Mouse (Mus musculus): ENCODE data around the gene Hsp90b1. TPM values are rescaled to one million over a fixed set of nuclear protein-coding genes. Genes with fewer than 3 reads are reported as not detected.

The Hsp90b1 gene
- polyA plus RNA-seq (2012; fragmentation: generic; extraction: Trizol): 138 TPM

DNA sequence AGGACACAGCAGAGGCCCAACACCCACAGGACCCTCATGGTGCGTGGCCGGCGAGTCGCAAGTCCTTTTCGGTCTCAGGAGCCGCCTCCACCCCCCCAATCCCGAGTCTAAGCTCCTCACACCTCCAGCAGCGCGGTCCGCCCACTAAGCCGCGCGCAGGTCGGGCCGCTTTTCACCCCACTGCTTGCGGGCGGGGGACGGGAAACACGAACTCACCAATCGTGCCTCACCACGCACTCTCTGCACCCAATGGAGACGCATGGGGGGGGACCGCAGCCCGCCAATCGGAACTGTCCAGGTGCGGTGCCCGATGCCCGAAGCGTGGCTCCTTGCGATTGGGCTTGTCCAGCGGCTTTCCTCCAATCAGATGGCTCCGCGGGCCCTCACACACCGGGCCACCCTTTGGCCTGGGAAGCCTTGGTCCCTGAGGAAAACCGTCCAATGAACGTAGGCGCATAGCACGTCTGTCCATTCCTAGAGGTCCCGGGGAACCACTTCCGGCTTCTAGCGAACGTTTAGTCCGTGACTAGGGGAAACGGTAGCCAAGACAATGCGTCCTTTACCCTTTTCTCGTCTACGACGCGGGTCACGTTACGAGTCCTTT, at the start of gene Hsp90b1, which contains the start of gene Ttc41:
TSS of gene Hsp90b1 (minus strand) at position 192 of the 604 bp plus-strand sequence.
TSS of gene Ttc41 (plus strand) at position 494 of the 604 bp plus-strand sequence.
- Histone ChIP-seq H3K36me3 (ENCODE audit: control insufficient read depth, insufficient read depth) (peaks cover 32% of the 10 kb centered on the region), H3K79me2 (ENCODE audit: control insufficient read depth, insufficient read depth) (peaks cover 47% of the 10 kb centered on the region), H3K4me2 (ENCODE audit: low read depth) (peak within 1 kb of the TSS; percentile 90), H3ac (ENCODE audit: control insufficient read depth, insufficient read length) (peak within 1 kb of the TSS; percentile 14), H3K4me3 (peak within 1 kb of the TSS; percentile 97), H3K27me3 (ENCODE audit: control insufficient read depth, insufficient read depth, insufficient read length) (no peaks in the 10 kb centered on the region)
- TF ChIP-seq MYOD1 (IDR thresholded peaks at IDR 0.05; ENCODE audit: control insufficient read depth in 1 of 3, insufficient read length in 2 of 3, low read depth in 2 of 3): no peak
- peak; percentile 95 for TF ChIP-seq POLR2A (IDR thresholded peaks at IDR 0.05; ENCODE audit: insufficient read length, low read depth)
- TF ChIP-seq SRF (IDR thresholded peaks at IDR 0.05; ENCODE audit: control insufficient read depth, insufficient read length, low read depth): peak; percentile 54
- TF ChIP-seq REST (IDR thresholded peaks at IDR 0.05; ENCODE audit: insufficient read depth, insufficient read length): no peak
- no peak for TF ChIP-seq TCF3 (IDR thresholded peaks at IDR 0.05; ENCODE audit: insufficient read length, low read depth)
- TF ChIP-seq USF1 (IDR thresholded peaks at IDR 0.05; ENCODE audit: low read depth): no peak
- peak; percentile 92 for TF ChIP-seq POLR2AphosphoS2 (IDR thresholded peaks at IDR 0.05; ENCODE audit: insufficient read length, low read depth)

GRCm38 (mm10) chr10:86744306-86744705, 39.0 kb upstream of the Hsp90b1 start:
- Histone ChIP-seq H3K36me3 (ENCODE audit: control insufficient read depth, insufficient read depth) (no peaks in the 10 kb centered on the region), H3K79me2 (ENCODE audit: control insufficient read depth, insufficient read depth) (no peaks in the 10 kb centered on the region), H3K27me3 (ENCODE audit: control insufficient read depth, insufficient read depth, insufficient read length) (no peaks in the 10 kb centered on the region), H3ac (ENCODE audit: control insufficient read depth, insufficient read length) (no peak overlapping the region), H3K4me3 (no peak overlapping the region), H3K4me2 (ENCODE audit: low read depth) (no peak overlapping the region)
- TF ChIP-seq MYOD1 (IDR thresholded peaks at IDR 0.05; ENCODE audit: control insufficient read depth in 1 of 3, insufficient read length in 2 of 3, low read depth in 2 of 3) (no peak), USF1 (IDR thresholded peaks at IDR 0.05; ENCODE audit: low read depth) (no peak), POLR2AphosphoS2 (IDR thresholded peaks at IDR 0.05; ENCODE audit: insufficient read length, low read depth) (no peak), MAX (IDR thresholded peaks at IDR 0.05; ENCODE audit: low read depth) (no peak), SRF (IDR thresholded peaks at IDR 0.05; ENCODE audit: control insufficient read depth, insufficient read length, low read depth) (no peak), TCF3 (IDR thresholded peaks at IDR 0.05; ENCODE audit: insufficient read length, low read depth) (no peak), POLR2A (IDR thresholded peaks at IDR 0.05; ENCODE audit: insufficient read length, low read depth) (no peak), TCF12 (IDR thresholded peaks at IDR 0.05; ENCODE audit: insufficient read depth, poor library complexity, severe bottlenecking) (no peak), CEBPB (IDR thresholded peaks at IDR 0.05; ENCODE audit: insufficient read depth, poor library complexity, severe bottlenecking) (no peak), E2F4 (IDR thresholded peaks at IDR 0.05; ENCODE audit: insufficient read depth) (no peak), REST (IDR thresholded peaks at IDR 0.05; ENCODE audit: insufficient read depth, insufficient read length) (no peak), MYOG (IDR thresholded peaks at IDR 0.05; ENCODE audit: control insufficient read depth in 1 of 3, insufficient read depth in 1 of 3, insufficient read length in 2 of 3, low read depth in 2 of 3) (no peak)

DNA sequence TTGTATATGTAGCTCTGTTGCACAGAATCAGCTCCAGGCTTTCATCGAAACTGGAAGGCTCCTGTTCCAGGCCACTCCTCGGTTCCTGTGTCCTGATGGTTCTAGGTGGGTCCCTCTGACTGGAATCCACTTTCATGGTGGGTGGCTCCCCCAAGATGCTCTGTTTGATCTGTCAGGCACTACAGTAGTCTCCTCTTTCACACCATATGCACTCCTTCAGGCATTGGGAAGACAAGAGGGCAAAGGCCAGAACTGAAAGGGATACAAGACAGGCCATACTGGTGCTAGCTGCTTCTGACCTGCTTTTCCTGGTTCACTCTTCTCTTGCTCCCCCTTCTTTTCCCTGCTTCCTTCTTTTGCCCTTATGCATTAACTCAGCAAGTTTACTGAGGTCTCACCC, 37.6 kb upstream of the Hsp90b1 start:
- H3K79me2 ChIP-seq (ENCODE audit: control insufficient read depth, insufficient read depth): no peaks in the 10 kb centered on the region
- H3K27me3 ChIP-seq (ENCODE audit: control insufficient read depth, insufficient read depth, insufficient read length): no peaks in the 10 kb centered on the region
- H3K4me2 ChIP-seq (ENCODE audit: low read depth): no peak overlapping the region
- H3ac ChIP-seq (ENCODE audit: control insufficient read depth, insufficient read length): no peak overlapping the region
- TF ChIP-seq CEBPB (IDR thresholded peaks at IDR 0.05; ENCODE audit: insufficient read depth, poor library complexity, severe bottlenecking) (no peak), MYOD1 (IDR thresholded peaks at IDR 0.05; ENCODE audit: control insufficient read depth in 1 of 3, insufficient read length in 2 of 3, low read depth in 2 of 3) (no peak), MAX (IDR thresholded peaks at IDR 0.05; ENCODE audit: low read depth) (no peak), TCF3 (IDR thresholded peaks at IDR 0.05; ENCODE audit: insufficient read length, low read depth) (no peak), POLR2A (IDR thresholded peaks at IDR 0.05; ENCODE audit: insufficient read length, low read depth) (no peak), E2F4 (IDR thresholded peaks at IDR 0.05; ENCODE audit: insufficient read depth) (no peak), POLR2AphosphoS2 (IDR thresholded peaks at IDR 0.05; ENCODE audit: insufficient read length, low read depth) (no peak), MYOG (IDR thresholded peaks at IDR 0.05; ENCODE audit: control insufficient read depth in 1 of 3, insufficient read depth in 1 of 3, insufficient read length in 2 of 3, low read depth in 2 of 3) (no peak), USF1 (IDR thresholded peaks at IDR 0.05; ENCODE audit: low read depth) (no peak), REST (IDR thresholded peaks at IDR 0.05; ENCODE audit: insufficient read depth, insufficient read length) (no peak), SRF (IDR thresholded peaks at IDR 0.05; ENCODE audit: control insufficient read depth, insufficient read length, low read depth) (no peak), TCF12 (IDR thresholded peaks at IDR 0.05; ENCODE audit: insufficient read depth, poor library complexity, severe bottlenecking) (no peak)
- H3K36me3 ChIP-seq (ENCODE audit: control insufficient read depth, insufficient read depth): no peaks in the 10 kb centered on the region
- H3K4me3 ChIP-seq: no peak overlapping the region

GRCm38 (mm10) chr10:86735036-86735435, 29.7 kb upstream of the Hsp90b1 start:
- no peak for TF ChIP-seq MYOD1 (IDR thresholded peaks at IDR 0.05; ENCODE audit: control insufficient read depth in 1 of 3, insufficient read length in 2 of 3, low read depth in 2 of 3)
- no peak for TF ChIP-seq SRF (IDR thresholded peaks at IDR 0.05; ENCODE audit: control insufficient read depth, insufficient read length, low read depth)
- TF ChIP-seq POLR2A (IDR thresholded peaks at IDR 0.05; ENCODE audit: insufficient read length, low read depth): no peak
- Histone ChIP-seq H3K79me2 (ENCODE audit: control insufficient read depth, insufficient read depth) (no peaks in the 10 kb centered on the region), H3K4me3 (no peak overlapping the region), H3ac (ENCODE audit: control insufficient read depth, insufficient read length) (no peak overlapping the region), H3K27me3 (ENCODE audit: control insufficient read depth, insufficient read depth, insufficient read length) (no peaks in the 10 kb centered on the region), H3K36me3 (ENCODE audit: control insufficient read depth, insufficient read depth) (no peaks in the 10 kb centered on the region), H3K4me2 (ENCODE audit: low read depth) (no peak overlapping the region)

DNA sequence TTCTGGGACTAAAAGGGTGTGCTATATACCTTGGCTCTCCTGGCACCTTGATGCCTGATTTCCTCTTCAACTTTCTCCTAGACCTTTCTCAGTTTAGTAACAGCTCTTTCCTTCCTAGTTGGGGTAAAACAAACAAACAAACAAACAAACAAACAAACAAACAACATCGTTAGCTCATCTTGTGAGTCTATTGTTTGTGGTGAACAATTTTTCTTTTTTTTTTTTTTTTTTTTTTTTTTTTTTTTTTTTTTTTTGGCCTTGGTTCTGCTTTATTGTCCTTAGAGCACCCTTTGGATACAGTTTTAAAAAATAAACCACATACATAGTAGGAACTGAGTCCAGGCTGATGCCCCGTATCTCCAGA, 26.2 kb upstream of the Hsp90b1 start:
- Histone ChIP-seq H3K79me2 (ENCODE audit: control insufficient read depth, insufficient read depth) (no peaks in the 10 kb centered on the region), H3K36me3 (ENCODE audit: control insufficient read depth, insufficient read depth) (no peaks in the 10 kb centered on the region), H3K4me2 (ENCODE audit: low read depth) (no peak overlapping the region), H3K4me3 (no peak overlapping the region), H3ac (ENCODE audit: control insufficient read depth, insufficient read length) (no peak overlapping the region), H3K27me3 (ENCODE audit: control insufficient read depth, insufficient read depth, insufficient read length) (no peaks in the 10 kb centered on the region)
- TF ChIP-seq USF1 (IDR thresholded peaks at IDR 0.05; ENCODE audit: low read depth) (no peak), POLR2A (IDR thresholded peaks at IDR 0.05; ENCODE audit: insufficient read length, low read depth) (no peak), TCF3 (IDR thresholded peaks at IDR 0.05; ENCODE audit: insufficient read length, low read depth) (no peak), SRF (IDR thresholded peaks at IDR 0.05; ENCODE audit: control insufficient read depth, insufficient read length, low read depth) (no peak), MYOD1 (IDR thresholded peaks at IDR 0.05; ENCODE audit: control insufficient read depth in 1 of 3, insufficient read length in 2 of 3, low read depth in 2 of 3) (no peak), MAX (IDR thresholded peaks at IDR 0.05; ENCODE audit: low read depth) (no peak), MYOG (IDR thresholded peaks at IDR 0.05; ENCODE audit: control insufficient read depth in 1 of 3, insufficient read depth in 1 of 3, insufficient read length in 2 of 3, low read depth in 2 of 3) (no peak), POLR2AphosphoS2 (IDR thresholded peaks at IDR 0.05; ENCODE audit: insufficient read length, low read depth) (no peak), TCF12 (IDR thresholded peaks at IDR 0.05; ENCODE audit: insufficient read depth, poor library complexity, severe bottlenecking) (no peak), REST (IDR thresholded peaks at IDR 0.05; ENCODE audit: insufficient read depth, insufficient read length) (no peak), E2F4 (IDR thresholded peaks at IDR 0.05; ENCODE audit: insufficient read depth) (no peak), CEBPB (IDR thresholded peaks at IDR 0.05; ENCODE audit: insufficient read depth, poor library complexity, severe bottlenecking) (no peak)

Data from myocyte (in vitro differentiated cells).